Mouse (Mus musculus): Measurements from ENCODE around the gene Lrmda. TPM values are rescaled to one million over a fixed set of nuclear protein-coding genes. Genes with fewer than 3 reads are reported as not detected.
"Not testable (repeated sequence)": the region's sequence is repeated elsewhere in the genome, so short reads cannot be mapped to it uniquely, and the experiment has no call there.

Gene Lrmda
- total RNA-seq, 2 experiments from 2014 or later, result 6.4 to 9.6 TPM

GRCm38 (mm10) chr14:22587285-22587957 is 567.9 kb downstream of the Lrmda start:
- no peak for ATAC-seq (replicated peaks; ENCODE audit: low FRiP score, low TSS enrichment, poor library complexity, severe bottlenecking)

GRCm38 (mm10) chr14:22587958-22588296 is 568.4 kb downstream of the Lrmda start:
- ATAC-seq (replicated peaks; ENCODE audit: low FRiP score, low TSS enrichment, poor library complexity, severe bottlenecking), result no peak

- not testable (repeated sequence) for ATAC-seq (replicated peaks; ENCODE audit: low FRiP score, low TSS enrichment, poor library complexity, severe bottlenecking)
Observed at GRCm38 (mm10) chr14:22588394-22588793, 568.9 kb downstream of the Lrmda start.

- no peak for ATAC-seq (replicated peaks; ENCODE audit: low FRiP score, low TSS enrichment, poor library complexity, severe bottlenecking)
Observed at GRCm38 (mm10) chr14:22589503-22590215, 570.1 kb downstream of the Lrmda start.

GRCm38 (mm10) chr14:22591186-22591585 is 571.7 kb downstream of the Lrmda start:
- ATAC-seq (replicated peaks; ENCODE audit: low FRiP score, low TSS enrichment, poor library complexity, severe bottlenecking), result no peak

- no peak for ATAC-seq (replicated peaks; ENCODE audit: low FRiP score, low TSS enrichment, poor library complexity, severe bottlenecking)
Observed at GRCm38 (mm10) chr14:22597508-22597907, 578.0 kb downstream of the Lrmda start.

GRCm38 (mm10) chr14:22598638-22599037 is 579.1 kb downstream of the Lrmda start:
- no peak for ATAC-seq (replicated peaks; ENCODE audit: low FRiP score, low TSS enrichment, poor library complexity, severe bottlenecking)

- no peak for ATAC-seq (replicated peaks; ENCODE audit: low FRiP score, low TSS enrichment, poor library complexity, severe bottlenecking)
Observed at GRCm38 (mm10) chr14:22600166-22600565, 580.7 kb downstream of the Lrmda start.

- ATAC-seq (replicated peaks; ENCODE audit: low FRiP score, low TSS enrichment, poor library complexity, severe bottlenecking), result no peak
Observed at GRCm38 (mm10) chr14:22602308-22602707, 582.8 kb downstream of the Lrmda start.

GRCm38 (mm10) chr14:22608599-22608998 is 589.1 kb downstream of the Lrmda start:
- no peak for ATAC-seq (replicated peaks; ENCODE audit: low FRiP score, low TSS enrichment, poor library complexity, severe bottlenecking)

GRCm38 (mm10) chr14:22609261-22610245 is 590.0 kb downstream of the Lrmda start:
- ATAC-seq (replicated peaks; ENCODE audit: low FRiP score, low TSS enrichment, poor library complexity, severe bottlenecking), result no peak

- ATAC-seq (replicated peaks; ENCODE audit: low FRiP score, low TSS enrichment, poor library complexity, severe bottlenecking), result no peak
Observed at GRCm38 (mm10) chr14:22611011-22611410, 591.5 kb downstream of the Lrmda start.

GRCm38 (mm10) chr14:22620191-22620590 is 600.7 kb downstream of the Lrmda start:
- ATAC-seq (replicated peaks; ENCODE audit: low FRiP score, low TSS enrichment, poor library complexity, severe bottlenecking), result no peak

GRCm38 (mm10) chr14:22621941-22622340 is 602.4 kb downstream of the Lrmda start:
- no peak for ATAC-seq (replicated peaks; ENCODE audit: low FRiP score, low TSS enrichment, poor library complexity, severe bottlenecking)

GRCm38 (mm10) chr14:22627105-22627829 is 607.8 kb downstream of the Lrmda start:
- ATAC-seq (replicated peaks; ENCODE audit: low FRiP score, low TSS enrichment, poor library complexity, severe bottlenecking), result no peak

- no peak for ATAC-seq (replicated peaks; ENCODE audit: low FRiP score, low TSS enrichment, poor library complexity, severe bottlenecking)
Observed at GRCm38 (mm10) chr14:22630361-22630867, 610.9 kb downstream of the Lrmda start.

GRCm38 (mm10) chr14:22633612-22634011 is 614.1 kb downstream of the Lrmda start:
- no peak for ATAC-seq (replicated peaks; ENCODE audit: low FRiP score, low TSS enrichment, poor library complexity, severe bottlenecking)

GRCm38 (mm10) chr14:22643494-22643893 is 624.0 kb downstream of the Lrmda start:
- ATAC-seq (replicated peaks; ENCODE audit: low FRiP score, low TSS enrichment, poor library complexity, severe bottlenecking), result no peak
